Comparison of ENCODE assay signal across 8 mouse cellular contexts in the genomic region with DNA sequence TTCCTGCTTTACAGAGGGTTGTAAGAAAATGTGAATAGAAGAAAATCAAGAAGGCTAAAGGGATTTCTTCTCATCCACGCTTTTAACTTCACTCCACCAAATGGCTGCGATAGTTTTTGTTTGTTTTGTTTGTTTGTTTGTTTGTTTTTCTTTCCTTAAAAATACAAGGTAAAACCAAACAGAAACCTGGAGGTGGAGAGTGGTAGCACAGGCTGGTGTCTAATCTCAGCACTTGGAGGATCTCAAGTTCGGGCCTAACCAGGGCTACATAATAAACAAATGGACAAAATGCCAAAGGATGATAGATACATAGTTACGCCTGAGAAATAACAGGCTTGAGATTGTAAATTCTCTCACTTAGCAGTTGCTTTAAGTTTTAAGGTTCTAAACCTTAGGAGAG. TPM values are rescaled to one million over a fixed set of nuclear protein-coding genes. Genes with fewer than 3 reads are reported as not detected.
DNase-seq lines count a peak whose midpoint lies in the region; ATAC-seq and TF ChIP-seq lines count a peak whose summit lies in the region.

No protein-coding gene starts in this region.

- WGBS in kidney, embryonic 16.5 days, result 44% methylated on average over 4 of the region's 4 CpGs
- WGBS in forebrain, embryonic 12.5 days, result 71% methylated on average over 4 of the region's 4 CpGs

- DNase-seq in kidney, postnatal 36 days, result no peak
- peak; percentile 65 for DNase-seq in MEL (ENCODE audit: low read depth, low spot score)
- DNase-seq in adrenal gland, postnatal 36 days, result no peak
- no peak for DNase-seq in adrenal gland, adult 2 months
- DNase-seq in right cerebral cortex, postnatal 4 days, result no peak

- peak in 1 of 3 experiments; percentile 12; a peak in 2 of 6 replicates for TF ChIP-seq CTCF in MEL (IDR thresholded peaks at IDR 0.05 in 2 of 3, conservative IDR thresholded peaks at IDR 0.05 in 1 of 3; ENCODE audit: control insufficient read depth in 1 of 3, insufficient read depth in 1 of 3, low read depth in 2 of 3, low read length in 3 of 3, poor library complexity in 1 of 3, severe bottlenecking in 1 of 3)

- TF ChIP-seq POLR2A in MEL (IDR thresholded peaks at IDR 0.05; ENCODE audit: control insufficient read depth in 1 of 2, insufficient read depth in 1 of 2, low read depth in 1 of 2, low read length in 2 of 2, poor library complexity in 1 of 2), result no peak

- H3K4me3 ChIP-seq in kidney, embryonic 16.5 days (ENCODE audit: low read length), result no peak overlapping the region
- H3K4me3 ChIP-seq in MEL (ENCODE audit: control insufficient read depth in 1 of 2, insufficient read depth in 1 of 2, low read depth in 2 of 2, low read length in 2 of 2), result peak overlapping the region; percentile 32 to 36; a peak in 2 of 4 replicates
- H3K4me3 ChIP-seq in forebrain, embryonic 12.5 days (replicated peaks), result no peak overlapping the region

- no peak overlapping the region for H3K9ac ChIP-seq in kidney, embryonic 16.5 days (replicated peaks; ENCODE audit: low read length)
- H3K9ac ChIP-seq in MEL (ENCODE audit: control insufficient read depth, low read depth, low read length, poor library complexity, severe bottlenecking), result peak overlapping the region; percentile 55
- no peak overlapping the region for H3K9ac ChIP-seq in forebrain, embryonic 12.5 days

- no peak for TF ChIP-seq RAD21 in MEL (IDR thresholded peaks at IDR 0.05; ENCODE audit: low read depth, low read length)

- peaks cover 4% of the 10 kb centered on the region; the same call in 1 of the 2 replicates for H3K4me1 ChIP-seq in kidney, embryonic 16.5 days (ENCODE audit: insufficient read depth, low read length)
- H3K4me1 ChIP-seq in MEL (ENCODE audit: control insufficient read depth in 1 of 2, insufficient read depth in 2 of 2, low read length in 2 of 2), result peaks cover 0 to 7% of the 10 kb centered on the region in 2 experiments; a peak in 3 of 4 replicates
- H3K4me1 ChIP-seq in forebrain, embryonic 12.5 days, result peaks cover 5% of the 10 kb centered on the region

- no peaks in the 10 kb centered on the region for H3K9me3 ChIP-seq in kidney, embryonic 16.5 days (ENCODE audit: low read length)
- no peaks in the 10 kb centered on the region for H3K9me3 ChIP-seq in MEL (replicated peaks; ENCODE audit: insufficient read depth, low read length)
- no peaks in the 10 kb centered on the region for H3K9me3 ChIP-seq in forebrain, embryonic 12.5 days

- H3K27ac ChIP-seq in kidney, embryonic 16.5 days (ENCODE audit: low read length), result no peak overlapping the region
- H3K27ac ChIP-seq in MEL (ENCODE audit: control insufficient read depth, low read depth, low read length), result no peak overlapping the region
- no peak overlapping the region for H3K27ac ChIP-seq in forebrain, embryonic 12.5 days

- no peaks in the 10 kb centered on the region for H3K79me2 ChIP-seq in MEL (ENCODE audit: control insufficient read depth, insufficient read depth, low read length, poor library complexity)

- H3K36me3 ChIP-seq in kidney, embryonic 16.5 days (ENCODE audit: insufficient read depth, low read length), result no peaks in the 10 kb centered on the region
- H3K36me3 ChIP-seq in MEL (ENCODE audit: control insufficient read depth in 1 of 2, insufficient read depth in 2 of 2, low read length in 2 of 2), result peaks cover 0 to 9% of the 10 kb centered on the region in 2 experiments; a peak in 2 of 4 replicates
- no peaks in the 10 kb centered on the region for H3K36me3 ChIP-seq in forebrain, embryonic 12.5 days (replicated peaks)

- H3K27me3 ChIP-seq in kidney, embryonic 16.5 days (ENCODE audit: insufficient read depth, low read length), result no peaks in the 10 kb centered on the region
- peaks cover 0 to 6% of the 10 kb centered on the region in 2 experiments; a peak in 2 of 4 replicates for H3K27me3 ChIP-seq in MEL (ENCODE audit: control insufficient read depth in 1 of 2, insufficient read depth in 2 of 2, low read length in 2 of 2)
- H3K27me3 ChIP-seq in forebrain, embryonic 12.5 days, result no peaks in the 10 kb centered on the region

- no peak for TF ChIP-seq EP300 in MEL (IDR thresholded peaks at IDR 0.05; ENCODE audit: low read depth in 1 of 2, low read length in 2 of 2)

- peak overlapping the region; percentile 30; the same call in 1 of the 2 replicates for H3K4me2 ChIP-seq in kidney, embryonic 16.5 days (replicated peaks; ENCODE audit: low read depth, low read length)
- H3K4me2 ChIP-seq in forebrain, embryonic 12.5 days, result no peak overlapping the region

- ATAC-seq in kidney, embryonic 16.5 days (ENCODE audit: low FRiP score, low TSS enrichment), result no peak
- ATAC-seq in forebrain, embryonic 12.5 days (ENCODE audit: low FRiP score), result 0 out of 2 replicates have a peak, but pooled peaks have one; percentile 37
- 0 out of 2 replicates have a peak, but pooled peaks have one; percentile 11 for ATAC-seq in megakaryocyte, adult 5-6 weeks (ENCODE audit: poor library complexity, severe bottlenecking)

TF ChIP-seq in MEL, 35 proteins besides CTCF, POLR2A, EP300 and RAD21:
- TF ChIP-seq MAX (IDR thresholded peaks at IDR 0.05; ENCODE audit: low read length) (no peak), TBP (IDR thresholded peaks at IDR 0.05; ENCODE audit: low read depth, low read length) (peak; percentile 4; the same call in 1 of the 2 replicates)

RNA-seq across cellular contexts. Expression of gene Mboat1, which starts 50.8 kb away (rescaled TPM):
- polyA plus RNA-seq in kidney, embryonic 16.5 days (2015; fragmentation: Nextera tagmentation; extraction: Ambion mirVana), result 30.7 and 32.4 TPM in 2 replicates
- total RNA-seq in MEL (2012; rRNA removed), result 19.0 and 19.8 TPM in 2 replicates
- polyA plus RNA-seq in MEL (2012; ENCODE audit: insufficient read depth in 1 of 2, insufficient read length in 2 of 2, low read depth in 1 of 2, low replicate concordance in 2 of 2, missing spikeins in 1 of 2), result 10 to 100 TPM in 1 of 2 experiments, not detected in 1; 21.9 TPM
- 4.7 and 5.1 TPM in 2 replicates for polyA plus RNA-seq in forebrain, embryonic 12.5 days (2016; fragmentation: Nextera tagmentation; extraction: Ambion mirVana)
- total RNA-seq in megakaryocyte, adult 5-6 weeks (2015), result 19.1 and 19.8 TPM in 2 replicates
- 13.5 and 15.2 TPM in 2 replicates for total RNA-seq in megakaryocyte, adult 5-6 weeks (2017)
- total RNA-seq in adrenal gland, postnatal 36 days (2021), result 1 to 10 TPM; 3.8 to 5.4 TPM
- 1 to 10 TPM; 3.5 to 7.3 TPM for total RNA-seq in adrenal gland, adult 2 months (2021)
- 12.9 and 14.2 TPM in 2 replicates for polyA plus RNA-seq in adrenal gland, adult 2 months (2012; rRNA removed)

Comparison
In these comparisons a context has a peak if more than half of its experiments do, and no peak if none do; other contexts are left out.
1. H3K4me3 ChIP-seq: peak in MEL (2 of 2); none in kidney, embryonic 16.5 days (single experiment) and forebrain, embryonic 12.5 days (single experiment).